Mouse (Mus musculus) bone marrow, adult 2 months (tissue): Measurements from ENCODE around the gene Mars2. TPM values are rescaled to one million over a fixed set of nuclear protein-coding genes. Genes with fewer than 3 reads are reported as not detected.

Experiments used
- H3K27ac ChIP-seq: fragments of 200-500 bp; 2 replicates; pipeline ENCODE4 v1.5.1; 2012; ENCODE audit warnings: low read depth, mild to moderate bottlenecking, control low read depth, inconsistent platforms, low read length; ENCODE audit not compliant: control insufficient read depth, poor library complexity, insufficient read depth
- H3K4me1 ChIP-seq: fragments of 200-500 bp; 2 replicates; pipeline ENCODE4 v1.6.1; 2011; ENCODE audit warnings: low read length; ENCODE audit not compliant: control insufficient read depth, insufficient read depth
- H3K4me3 ChIP-seq: fragments of 200-500 bp; replicated peaks from 2 replicates; pipeline ENCODE3; 2011; ENCODE audit warnings: mild to moderate bottlenecking, low read depth, low read length, control low read depth; ENCODE audit not compliant: control insufficient read depth
- CTCF ChIP-seq: fragments of 200-500 bp; IDR thresholded peaks from 2 replicates; pipeline ENCODE4 v1.5.1; 2011; ENCODE audit warnings: low read length, control low read depth; ENCODE audit not compliant: control insufficient read depth, insufficient read depth
- POLR2A ChIP-seq: fragments of 200-500 bp; IDR thresholded peaks from 2 replicates; pipeline ENCODE4 v1.6.1; 2011; ENCODE audit warnings: low read depth, mild to moderate bottlenecking, control low read depth, low read length, borderline replicate concordance; ENCODE audit not compliant: control insufficient read depth
- WGBS: fragments of 180-500 bp; shearing (Covaris S2); methylation state at CpG from one replicate; pipeline ENCODE4 v1.1.7; 2018; 5-methylcytosine and 5-hydroxymethylcytosine counted together
- polyA plus RNA-seq: library from polyadenylated mRNA; stranded (reverse); fragments of >200 nt; gene quantifications from 2 replicates; pipeline ENCODE4 v1.2.4, GENCODE M21; 2011; ENCODE audit warnings: low replicate concordance; ENCODE audit not compliant: missing spikeins, insufficient read depth, insufficient read length

Gene Mars2
- polyA plus RNA-seq, 1 experiment, result 1.4 TPM

- 90% methylated on average over 6 of the region's 6 CpGs for WGBS
- TF ChIP-seq CTCF, result no peak
- TF ChIP-seq POLR2A, result no peak
- Histone ChIP-seq H3K27ac (no peak overlapping the region), H3K4me3 (no peak overlapping the region), H3K4me1 (peaks cover 8% of the 10 kb centered on the region; the same call in 1 of the 2 replicates)
These were observed 23.0 kb upstream of the Mars2 start for GRCm38 (mm10) chr1:55213936-55214335.

DNA sequence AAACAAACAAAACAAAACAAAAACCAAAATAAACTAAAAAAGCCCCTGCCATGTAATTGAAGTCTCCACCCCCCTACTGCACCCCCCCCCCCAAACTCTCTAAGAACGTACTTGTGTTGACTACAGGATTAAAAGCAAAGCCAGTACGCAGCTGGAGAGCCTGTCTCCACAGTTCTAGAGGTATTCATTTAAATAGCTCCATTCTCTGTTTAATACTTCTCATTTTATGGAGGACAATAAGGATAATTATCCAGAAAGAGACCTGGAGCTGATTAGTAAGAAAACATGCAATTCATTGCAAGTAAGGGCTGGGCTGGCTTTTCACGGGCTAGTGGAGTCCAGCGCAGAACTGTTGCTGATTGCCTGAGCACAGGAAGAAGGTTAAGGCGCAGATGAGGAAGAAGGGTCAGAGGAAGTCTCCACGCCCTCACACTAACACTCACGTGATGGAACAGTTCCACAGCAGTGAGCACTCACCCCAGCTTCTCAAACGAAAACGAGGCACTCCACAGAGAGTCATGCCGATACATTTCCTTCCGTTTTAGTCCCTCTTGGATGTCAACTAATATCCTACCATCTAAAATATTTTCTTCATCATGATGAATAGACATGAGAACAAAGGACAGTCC, 21.7 kb upstream of the Mars2 start:
- 19% methylated on average over 11 of the region's 11 CpGs for WGBS
- TF ChIP-seq POLR2A, result no peak
- peak; percentile 11; the same call in 1 of the 2 replicates for TF ChIP-seq CTCF
- peak overlapping the region; percentile 62; the same call in 1 of the 2 replicates for H3K27ac ChIP-seq

DNA sequence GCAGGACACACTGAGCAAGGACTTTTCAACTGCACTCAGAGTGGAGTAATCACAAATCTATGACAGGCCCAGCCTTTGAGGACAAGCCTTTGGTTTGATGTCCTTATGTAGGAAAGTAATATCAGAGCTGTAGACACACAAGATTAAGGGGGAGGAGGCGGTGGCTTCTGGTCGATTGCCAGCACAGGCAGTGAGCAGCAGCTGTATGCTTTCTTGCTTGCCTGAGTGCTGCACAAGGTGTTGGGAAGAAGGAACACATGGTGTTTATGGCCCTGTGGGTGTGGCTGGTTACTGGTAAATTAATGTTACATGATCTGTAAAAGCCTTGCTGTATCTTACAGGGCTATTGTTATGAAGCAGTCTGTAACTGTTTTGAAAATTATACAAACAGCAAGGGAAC, 19.8 kb upstream of the Mars2 start:
- 36% methylated on average over 2 of the region's 2 CpGs for WGBS
- no peak for TF ChIP-seq CTCF
- TF ChIP-seq POLR2A, result no peak
- Histone ChIP-seq H3K4me1 (peaks cover 1% of the 10 kb centered on the region; the same call in 1 of the 2 replicates), H3K4me3 (no peak overlapping the region), H3K27ac (no peak overlapping the region)

More for the DNA sequence above, 21.7 kb upstream of the Mars2 start:
- H3K4me1 ChIP-seq, result peaks cover 8% of the 10 kb centered on the region; the same call in 1 of the 2 replicates
- no peak overlapping the region for H3K4me3 ChIP-seq

GRCm38 (mm10) chr1:55221352-55221751, 15.6 kb upstream of the Mars2 start:
- Histone ChIP-seq H3K4me3 (no peak overlapping the region), H3K27ac (no peak overlapping the region), H3K4me1 (no peaks in the 10 kb centered on the region)
- WGBS, result 66% methylated on average over 4 of the region's 4 CpGs
- TF ChIP-seq CTCF (no peak), POLR2A (no peak)

DNA sequence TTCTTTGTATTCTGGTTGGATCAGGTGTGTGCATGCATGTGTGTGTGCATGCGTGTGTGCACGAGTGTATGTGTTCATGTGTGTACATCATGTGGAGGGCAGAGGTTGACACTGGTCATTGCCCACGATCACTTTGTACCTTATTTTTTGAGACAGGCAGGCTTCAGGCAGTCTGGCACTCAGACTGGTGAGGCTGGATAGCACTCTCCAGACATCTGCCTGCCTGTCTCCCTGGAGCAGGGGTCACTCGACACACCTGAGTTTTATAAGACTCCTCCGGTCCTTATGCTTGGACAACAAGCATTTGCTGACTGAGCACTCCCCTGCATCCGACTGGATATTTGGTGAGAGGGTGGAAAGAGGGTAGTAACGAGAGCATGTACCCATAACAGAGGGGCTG, 14.0 kb upstream of the Mars2 start:
- 82% methylated on average over 7 of the region's 7 CpGs for WGBS
- Histone ChIP-seq H3K27ac (no peak overlapping the region), H3K4me1 (no peaks in the 10 kb centered on the region), H3K4me3 (no peak overlapping the region)
- TF ChIP-seq POLR2A (no peak), CTCF (no peak)

- WGBS, result 63% methylated on average over 11 of the region's 11 CpGs
- no peak overlapping the region for H3K4me3 ChIP-seq
- no peaks in the 10 kb centered on the region for H3K4me1 ChIP-seq
- H3K27ac ChIP-seq, result no peak overlapping the region
- TF ChIP-seq CTCF (no peak), POLR2A (no peak)
These were observed 12.9 kb upstream of the Mars2 start for GRCm38 (mm10) chr1:55224111-55224510.

- Histone ChIP-seq H3K27ac (no peak overlapping the region), H3K4me1 (no peaks in the 10 kb centered on the region), H3K4me3 (no peak overlapping the region)
- TF ChIP-seq CTCF (no peak), POLR2A (no peak)
- 62% methylated on average over 3 of the region's 3 CpGs for WGBS
These were observed 11.6 kb upstream of the Mars2 start for GRCm38 (mm10) chr1:55225398-55225797.

DNA sequence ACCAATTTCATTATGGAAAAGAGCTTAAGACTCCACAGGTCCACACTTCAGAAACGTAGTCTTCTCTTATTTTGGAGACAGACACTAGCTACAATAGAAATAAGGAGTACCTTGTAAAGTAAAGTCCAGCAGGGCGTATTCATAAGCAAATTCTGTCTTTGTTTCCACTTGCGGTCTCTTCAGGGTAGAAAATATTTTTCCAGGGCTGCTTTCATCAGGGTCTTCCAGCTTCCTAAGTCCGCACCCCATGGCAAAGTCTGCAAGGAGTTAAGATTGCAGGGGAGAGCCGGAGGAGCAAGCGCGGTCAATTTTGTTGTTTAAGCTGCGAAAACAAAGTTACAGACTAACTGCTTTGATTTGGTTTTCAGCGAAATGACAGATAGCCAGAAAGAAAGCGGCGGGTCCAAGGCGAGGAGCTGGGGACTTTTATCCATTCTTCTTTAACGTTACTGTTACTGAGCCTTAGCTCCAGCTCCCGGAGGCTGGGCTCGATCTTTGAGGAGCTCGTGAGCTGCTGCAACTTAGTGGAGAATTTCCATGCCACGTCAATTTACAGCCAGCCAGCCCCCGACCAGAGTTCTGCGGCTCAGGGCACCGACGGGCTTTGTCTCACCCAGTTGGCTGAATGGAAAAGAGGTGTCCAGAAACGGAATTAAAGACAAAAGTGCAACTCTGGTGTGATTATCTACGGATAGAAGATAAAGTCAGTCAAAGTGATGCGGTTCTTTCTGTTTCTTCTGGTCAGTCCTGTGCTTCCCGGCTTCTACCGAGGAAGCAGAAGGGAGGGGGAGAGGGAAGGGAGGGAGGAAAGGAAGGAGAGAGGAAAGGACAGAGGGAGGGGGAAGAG, 10.7 kb upstream of the Mars2 start, which contains the start of gene Rftn2:
Gene Rftn2, minus strand, starts transcription at position 772 of the 847 bp plus-strand sequence.
- WGBS, result 21% methylated on average over 26 of the region's 26 CpGs
- TF ChIP-seq CTCF (no peak), POLR2A (no peak)

More for the DNA sequence above, 10.7 kb upstream of the Mars2 start, which contains the start of gene Rftn2:
- Histone ChIP-seq H3K4me1 (no peaks in the 10 kb centered on the region), H3K27ac (no peak within 1 kb of the TSS), H3K4me3 (peak within 1 kb of the TSS; percentile 16)
